Mouse (Mus musculus) lung, postnatal 0 days (tissue): ENCODE data around the gene Gabra5.

ENCODE experiments used
- CTCF ChIP-seq: IDR thresholded peaks from 2 replicates; pipeline ENCODE4 v1.5.1; 2016; ENCODE audit warnings: antibody characterized with exemption, mild to moderate bottlenecking
- EP300 ChIP-seq: IDR thresholded peaks from 2 replicates; pipeline ENCODE4 v1.6.1; 2016; ENCODE audit warnings: antibody characterized with exemption, mild to moderate bottlenecking, control low read depth

DNA sequence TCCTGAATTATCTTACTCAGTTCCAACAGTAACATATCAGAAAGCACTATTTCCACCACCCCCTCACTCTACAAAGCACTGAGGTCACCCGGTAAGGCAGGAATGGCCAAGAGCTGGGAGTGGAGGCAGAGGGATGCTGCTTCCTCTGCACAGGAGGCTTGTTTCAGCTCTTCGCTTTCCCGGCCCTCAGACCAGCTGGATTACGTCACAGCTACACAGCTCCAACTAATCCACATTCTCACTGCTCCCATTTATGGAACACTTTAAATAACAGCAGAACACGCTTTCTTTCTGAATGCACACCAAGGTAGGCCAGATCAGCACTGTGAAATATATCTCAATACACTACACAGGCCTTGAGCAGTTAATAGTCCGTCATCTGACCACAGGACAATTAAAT, 146.0 kb downstream of the Gabra5 start:
- TF ChIP-seq CTCF (no peak), EP300 (no peak)
